Mouse (Mus musculus): ENCODE results near the gene Dnajc2. TPM values are rescaled to one million over a fixed set of nuclear protein-coding genes. Genes with fewer than 3 reads are reported as not detected.
"Not testable (repeated sequence)": the region's sequence is repeated elsewhere in the genome, so short reads cannot be mapped to it uniquely, and the experiment has no call there.

Dnajc2 gene
- polyA plus RNA-seq, 1 experiment from 2014 or later = 91.2 TPM

DNA sequence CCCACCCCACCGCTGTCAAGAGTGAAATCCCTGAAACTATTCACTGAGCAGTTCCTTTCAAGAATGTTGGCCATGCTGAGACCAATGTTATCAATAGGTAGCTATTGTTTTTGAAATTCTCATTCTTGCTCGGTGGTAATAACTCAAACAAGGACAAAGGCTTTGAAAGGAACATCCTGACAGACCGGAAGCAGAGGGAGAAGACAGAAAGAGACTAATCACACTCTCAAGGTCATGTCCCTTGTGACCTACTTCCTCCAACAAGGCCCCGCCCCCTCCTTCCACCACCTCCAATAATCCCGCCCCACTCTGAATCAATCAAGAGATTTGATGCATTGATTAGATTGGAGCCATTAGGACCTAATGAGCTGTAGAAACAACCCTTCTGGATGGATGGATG is 66.5 kb downstream of the Dnajc2 start:
- Histone ChIP-seq H3K4me3 (ENCODE audit: low read depth, low read length) (no peak overlapping the region), H3K4me1 (ENCODE audit: control insufficient read depth, insufficient read depth, low read length) (no peaks in the 10 kb centered on the region), H3K9ac (ENCODE audit: low read length) (no peak overlapping the region), H3K27me3 (ENCODE audit: control insufficient read depth, insufficient read depth, low read length) (no peaks in the 10 kb centered on the region), H3K36me3 (ENCODE audit: control insufficient read depth, insufficient read depth, low read length) (no peaks in the 10 kb centered on the region), H3K9me3 (ENCODE audit: control insufficient read depth, low read length) (no peaks in the 10 kb centered on the region), H3K4me2 (ENCODE audit: low read depth) (no peak overlapping the region), H3K27ac (ENCODE audit: low read depth, low read length) (no peak overlapping the region)
- no peak for DNase-seq (ENCODE audit: low spot score)
- no peak for ATAC-seq (ENCODE audit: insufficient read depth, low FRiP score, low TSS enrichment)
- WGBS = 66% methylated on average over 5 of the region's 5 CpGs

DNA sequence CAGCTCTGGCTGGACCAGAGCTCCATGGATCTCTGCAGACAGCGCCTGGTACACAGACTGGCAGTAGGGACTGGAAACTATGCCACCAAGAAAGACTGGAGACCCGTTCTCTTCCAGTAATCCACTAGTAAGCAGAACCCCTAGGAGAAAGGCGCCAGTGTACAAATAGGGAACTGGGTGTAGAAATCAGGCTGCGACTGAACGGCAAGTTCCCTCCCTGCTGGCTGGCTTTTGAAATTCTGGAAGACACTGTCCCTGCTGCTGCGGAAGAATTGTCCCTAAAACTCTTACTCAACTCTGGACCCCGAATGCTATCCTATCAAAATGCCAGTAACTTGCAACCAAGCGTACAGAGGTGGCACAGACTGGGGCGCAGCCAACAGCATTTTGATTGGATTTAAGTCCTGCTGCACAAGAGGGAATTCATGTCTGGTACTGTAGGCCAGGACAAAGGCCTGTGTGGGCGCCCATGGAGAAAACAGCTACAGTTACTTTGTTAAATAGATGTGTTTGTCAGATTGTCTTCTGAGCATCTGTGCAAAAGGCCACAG is 67.8 kb downstream of the Dnajc2 start:
- WGBS = 87% methylated on average over 10 of the region's 10 CpGs

DNA sequence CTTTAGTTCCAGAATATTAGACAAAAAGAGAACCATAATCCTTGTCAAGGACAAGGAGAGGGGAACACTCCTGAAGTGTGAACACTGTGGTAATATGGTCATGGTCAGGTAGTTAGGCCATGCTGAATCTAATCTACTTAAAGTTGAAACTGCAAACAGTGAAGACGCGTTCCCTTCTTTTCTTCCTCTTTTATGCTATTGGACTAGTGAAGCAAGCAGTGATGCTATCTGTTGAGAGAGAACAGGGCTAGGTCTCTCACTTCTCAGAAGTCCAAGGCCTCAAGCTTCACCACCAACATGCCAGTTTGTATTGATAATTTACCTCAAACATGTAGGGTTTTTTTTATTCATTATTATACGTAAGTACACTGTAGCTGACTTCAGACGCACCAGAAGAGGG is 70.6 kb downstream of the Dnajc2 start:
- no peak overlapping the region for H3K4me2 ChIP-seq (ENCODE audit: low read depth)
- no peaks in the 10 kb centered on the region for H3K27me3 ChIP-seq (ENCODE audit: control insufficient read depth, insufficient read depth, low read length)
- no peak overlapping the region for H3K9ac ChIP-seq (ENCODE audit: low read length)
- 94% methylated on average over 4 of the region's 4 CpGs for WGBS
- H3K4me3 ChIP-seq (ENCODE audit: low read depth, low read length) = no peak overlapping the region
- DNase-seq (ENCODE audit: low spot score) = no peak
- H3K27ac ChIP-seq (ENCODE audit: low read depth, low read length) = no peak overlapping the region
- no peaks in the 10 kb centered on the region for H3K36me3 ChIP-seq (ENCODE audit: control insufficient read depth, insufficient read depth, low read length)
- H3K9me3 ChIP-seq (ENCODE audit: control insufficient read depth, low read length) = no peaks in the 10 kb centered on the region
- ATAC-seq (ENCODE audit: insufficient read depth, low FRiP score, low TSS enrichment) = no peak
- peaks cover 3% of the 10 kb centered on the region; the same call in 1 of the 2 replicates for H3K4me1 ChIP-seq (ENCODE audit: control insufficient read depth, insufficient read depth, low read length)

More for the DNA sequence above, 67.8 kb downstream of the Dnajc2 start:
- no peak for DNase-seq (ENCODE audit: low spot score)
- Histone ChIP-seq H3K4me2 (ENCODE audit: low read depth) (no peak overlapping the region), H3K9ac (ENCODE audit: low read length) (no peak overlapping the region), H3K4me3 (ENCODE audit: low read depth, low read length) (no peak overlapping the region), H3K4me1 (ENCODE audit: control insufficient read depth, insufficient read depth, low read length) (peaks cover 1% of the 10 kb centered on the region; the same call in 1 of the 2 replicates), H3K27ac (ENCODE audit: low read depth, low read length) (no peak overlapping the region), H3K27me3 (ENCODE audit: control insufficient read depth, insufficient read depth, low read length) (no peaks in the 10 kb centered on the region), H3K9me3 (ENCODE audit: control insufficient read depth, low read length) (no peaks in the 10 kb centered on the region), H3K36me3 (ENCODE audit: control insufficient read depth, insufficient read depth, low read length) (no peaks in the 10 kb centered on the region)
- no peak for ATAC-seq (ENCODE audit: insufficient read depth, low FRiP score, low TSS enrichment)

DNA sequence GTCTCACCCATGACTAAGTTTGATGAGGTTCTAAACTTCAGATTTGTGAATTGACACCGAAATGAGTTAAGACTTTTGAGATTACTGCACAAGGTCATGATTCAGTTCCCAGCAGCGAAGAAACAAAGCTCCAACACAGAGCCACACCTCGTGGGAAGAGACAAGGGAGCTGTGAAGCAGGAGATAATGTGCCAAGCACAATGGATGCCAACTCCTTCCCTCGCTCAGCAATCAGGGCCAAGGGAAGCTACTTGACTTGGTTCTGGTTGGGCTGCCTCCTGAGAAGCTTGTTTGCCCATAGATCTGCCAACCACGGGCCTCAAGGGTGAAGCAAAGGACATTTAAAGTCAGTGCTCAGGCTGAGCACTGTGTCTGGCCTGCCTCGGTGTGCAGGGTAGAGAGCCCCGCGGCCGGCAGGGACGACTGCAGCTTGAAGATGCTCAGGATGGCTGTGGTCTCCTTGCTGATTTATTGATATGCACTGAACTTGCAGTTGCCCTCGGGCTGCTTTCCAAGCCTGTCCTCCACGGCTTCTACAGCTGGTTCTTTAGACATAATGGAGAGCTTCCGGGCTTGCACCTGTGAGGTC is 72.8 kb downstream of the Dnajc2 start:
- Histone ChIP-seq H3K4me2 (ENCODE audit: low read depth) (no peak overlapping the region), H3K4me3 (ENCODE audit: low read depth, low read length) (no peak overlapping the region), H3K27me3 (ENCODE audit: control insufficient read depth, insufficient read depth, low read length) (no peaks in the 10 kb centered on the region), H3K9me3 (ENCODE audit: control insufficient read depth, low read length) (no peaks in the 10 kb centered on the region), H3K4me1 (ENCODE audit: control insufficient read depth, insufficient read depth, low read length) (peaks cover 3% of the 10 kb centered on the region; the same call in 1 of the 2 replicates), H3K27ac (ENCODE audit: low read depth, low read length) (no peak overlapping the region), H3K9ac (ENCODE audit: low read length) (no peak overlapping the region), H3K36me3 (ENCODE audit: control insufficient read depth, insufficient read depth, low read length) (no peaks in the 10 kb centered on the region)
- DNase-seq (ENCODE audit: low spot score) = no peak
- 71% methylated on average over 13 of the region's 13 CpGs for WGBS
- no peak for ATAC-seq (ENCODE audit: insufficient read depth, low FRiP score, low TSS enrichment)

DNA sequence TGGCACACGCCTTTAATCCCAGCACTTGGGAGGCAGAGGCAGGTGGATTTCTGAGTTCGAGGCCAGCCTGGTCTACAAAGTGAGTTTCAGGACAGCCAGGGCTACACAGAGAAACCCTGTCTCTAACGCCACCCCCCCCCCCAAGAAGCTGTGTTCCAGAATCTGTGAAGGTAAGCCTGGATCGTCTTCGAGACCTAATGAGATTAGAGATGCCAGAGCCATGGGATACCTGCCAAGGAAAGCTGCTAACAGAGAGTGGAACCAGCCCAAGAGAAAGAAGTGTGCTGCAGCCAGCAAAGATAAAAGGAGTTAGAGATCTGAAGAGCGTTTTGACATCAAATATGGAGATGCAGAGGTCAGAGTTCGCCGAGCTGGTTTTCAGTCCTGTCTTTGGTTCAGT is 77.0 kb downstream of the Dnajc2 start:
- H3K4me3 ChIP-seq (ENCODE audit: low read depth, low read length); H3K27me3 ChIP-seq (ENCODE audit: control insufficient read depth, insufficient read depth, low read length); H3K27ac ChIP-seq (ENCODE audit: low read depth, low read length); H3K9me3 ChIP-seq (ENCODE audit: control insufficient read depth, low read length); H3K9ac ChIP-seq (ENCODE audit: low read length); H3K4me2 ChIP-seq (ENCODE audit: low read depth); H3K4me1 ChIP-seq (ENCODE audit: control insufficient read depth, insufficient read depth, low read length); H3K36me3 ChIP-seq (ENCODE audit: control insufficient read depth, insufficient read depth, low read length); ATAC-seq (ENCODE audit: insufficient read depth, low FRiP score, low TSS enrichment); DNase-seq (ENCODE audit: low spot score): not testable (repeated sequence)
- whole genome bisulfite sequencing = 90% methylated on average over 8 of the region's 8 CpGs

Other genes starting within 250 kb of the Dnajc2 start
- 8.3 and 12.9 TPM in 2 replicates for gene Lrrc17, start 241.7 kb downstream of the Dnajc2 start, polyA plus RNA-seq (2014; fragmentation: Nextera tagmentation; extraction: Ambion mirVana)
- not detected in 2 replicates for gene Fbxl13, start 139.6 kb downstream of the Dnajc2 start, polyA plus RNA-seq (2014; fragmentation: Nextera tagmentation; extraction: Ambion mirVana)
- 79.2 and 84.5 TPM in 2 replicates for gene Armc10, start 139.4 kb downstream of the Dnajc2 start, polyA plus RNA-seq (2014; fragmentation: Nextera tagmentation; extraction: Ambion mirVana)
- gene Napepld, start 83.9 kb downstream of the Dnajc2 start, polyA plus RNA-seq (2014; fragmentation: Nextera tagmentation; extraction: Ambion mirVana) = 8.7 and 8.8 TPM in 2 replicates
- 96.1 and 103 TPM in 2 replicates for gene Pmpcb, start 48.1 kb downstream of the Dnajc2 start, polyA plus RNA-seq (2014; fragmentation: Nextera tagmentation; extraction: Ambion mirVana)
- gene Psmc2, start within 50 bp of the Dnajc2 start, polyA plus RNA-seq (2014; fragmentation: Nextera tagmentation; extraction: Ambion mirVana) = 245 and 260 TPM in 2 replicates
- 0.08 TPM in 1 of 2 replicates, not detected in the other for gene Slc26a5, start 80.4 kb upstream of the Dnajc2 start, polyA plus RNA-seq (2014; fragmentation: Nextera tagmentation; extraction: Ambion mirVana)